Mouse (Mus musculus) olfactory bulb, adult 2 months (tissue): ENCODE results near the gene Garnl3. TPM values are rescaled to one million over a fixed set of nuclear protein-coding genes. Genes with fewer than 3 reads are reported as not detected.

Source experiments
- H3K27ac ChIP-seq: fragments of 200-500 bp; 2 replicates; pipeline ENCODE4 v1.5.1; 2012; ENCODE audit warnings: low read depth, low read length; ENCODE audit not compliant: insufficient read depth
- H3K4me1 ChIP-seq: fragments of 200-500 bp; 2 replicates; pipeline ENCODE4 v1.6.1; 2012; ENCODE audit warnings: low read length; ENCODE audit not compliant: control insufficient read depth, insufficient read depth
- H3K4me3 ChIP-seq: fragments of 200-500 bp; 2 replicates; pipeline ENCODE4 v1.5.1; 2012; ENCODE audit warnings: mild to moderate bottlenecking, low read depth, low read length, moderate library complexity; ENCODE audit not compliant: insufficient read depth
- CTCF ChIP-seq: fragments of 200-500 bp; IDR thresholded peaks from 2 replicates; pipeline ENCODE4 v1.5.1; 2012; ENCODE audit warnings: low read depth, mild to moderate bottlenecking, low read length, moderate library complexity; ENCODE audit not compliant: insufficient read depth
- POLR2A ChIP-seq: fragments of 200-500 bp; IDR thresholded peaks from 2 replicates; pipeline ENCODE4 v1.6.1; 2012; ENCODE audit warnings: mild to moderate bottlenecking, low read depth, low read length, moderate library complexity; ENCODE audit not compliant: insufficient read depth
- WGBS: fragments of 180-500 bp; shearing (Covaris S2); methylation state at CpG from one replicate; pipeline ENCODE4 v1.1.7; 2018; 5-methylcytosine and 5-hydroxymethylcytosine counted together
- polyA plus RNA-seq: library from polyadenylated mRNA; stranded (reverse); fragments of >200 nt; gene quantifications from 2 replicates; pipeline ENCODE4 v1.2.4, GENCODE M21; 2012; ENCODE audit warnings: low replicate concordance; ENCODE audit not compliant: missing spikeins, insufficient read depth, insufficient read length

Garnl3 gene
- polyA plus RNA-seq: not detected in 2 replicates

- Histone ChIP-seq H3K4me3 (peak within 1 kb of the TSS; percentile 71), H3K4me1 (peaks cover 15% of the 10 kb centered on the region), H3K27ac (no peak within 1 kb of the TSS)
- 0 out of 2 replicates have a peak, but pooled peaks have one; percentile 15 for TF ChIP-seq CTCF
- TF ChIP-seq POLR2A: no peak
- under 1% methylated on average over 22 of the region's 22 CpGs for WGBS
These were observed at the start of gene Garnl3 for GRCm38 (mm10) chr2:33131500-33132092. Gene Garnl3, minus strand, starts transcription at chr2:33131654.

- H3K4me3 ChIP-seq: no peak overlapping the region
- peaks cover 47% of the 10 kb centered on the region for H3K4me1 ChIP-seq
- H3K27ac ChIP-seq: peak overlapping the region; percentile 12; the same call in 1 of the 2 replicates
- 21% methylated on average over 16 of the region's 16 CpGs for WGBS
- TF ChIP-seq POLR2A: no peak
- no peak for TF ChIP-seq CTCF
These were observed 48.6 kb upstream of the Garnl3 start for GRCm38 (mm10) chr2:33179930-33180630.

- H3K27ac ChIP-seq: peak overlapping the region; percentile 66
- H3K4me1 ChIP-seq: peaks cover 43% of the 10 kb centered on the region
- no peak for TF ChIP-seq POLR2A
- no peak for TF ChIP-seq CTCF
- H3K4me3 ChIP-seq: no peak overlapping the region
- 39% methylated on average over 14 of the region's 14 CpGs for WGBS
These were observed 47.9 kb upstream of the Garnl3 start for GRCm38 (mm10) chr2:33179171-33179929.

GRCm38 (mm10) chr2:33178243-33178932 lies 46.9 kb upstream of the Garnl3 start:
- Histone ChIP-seq H3K4me3 (no peak overlapping the region), H3K27ac (peak overlapping the region; percentile 91), H3K4me1 (peaks cover 48% of the 10 kb centered on the region)
- TF ChIP-seq CTCF (no peak), POLR2A (no peak)
- WGBS: 55% methylated on average over 11 of the region's 11 CpGs

- no peak overlapping the region for H3K4me3 ChIP-seq
- 61% methylated on average over 12 of the region's 12 CpGs for WGBS
- peak overlapping the region; percentile 91 for H3K27ac ChIP-seq
These were observed 46.2 kb upstream of the Garnl3 start for GRCm38 (mm10) chr2:33177443-33178242.

GRCm38 (mm10) chr2:33176921-33177320 lies 45.5 kb upstream of the Garnl3 start:
- 33% methylated on average over 2 of the region's 2 CpGs for WGBS
- Histone ChIP-seq H3K4me3 (no peak overlapping the region), H3K27ac (peak overlapping the region; percentile 91)

More at GRCm38 (mm10) chr2:33177443-33178242, 46.2 kb upstream of the Garnl3 start:
- TF ChIP-seq POLR2A (no peak), CTCF (no peak)
- H3K4me1 ChIP-seq: peaks cover 55% of the 10 kb centered on the region

GRCm38 (mm10) chr2:33176516-33176915 lies 45.1 kb upstream of the Garnl3 start:
- H3K27ac ChIP-seq: peak overlapping the region; percentile 91

More at GRCm38 (mm10) chr2:33176921-33177320, 45.5 kb upstream of the Garnl3 start:
- peaks cover 61% of the 10 kb centered on the region for H3K4me1 ChIP-seq
- TF ChIP-seq POLR2A (no peak), CTCF (no peak)

GRCm38 (mm10) chr2:33173686-33174085 lies 42.2 kb upstream of the Garnl3 start:
- TF ChIP-seq POLR2A: no peak
- TF ChIP-seq CTCF: no peak
- H3K4me3 ChIP-seq: no peak overlapping the region
- H3K4me1 ChIP-seq: peaks cover 60% of the 10 kb centered on the region
- 80% methylated on average over 7 of the region's 7 CpGs for WGBS
- no peak overlapping the region for H3K27ac ChIP-seq

More at GRCm38 (mm10) chr2:33176516-33176915, 45.1 kb upstream of the Garnl3 start:
- Histone ChIP-seq H3K4me1 (peaks cover 65% of the 10 kb centered on the region), H3K4me3 (no peak overlapping the region)
- WGBS: 39% methylated on average over 7 of the region's 7 CpGs
- TF ChIP-seq CTCF (no peak), POLR2A (no peak)
